Mouse (Mus musculus) retina, postnatal 7 days (tissue): ENCODE data around the gene Gch1.

Experiments used
- DNase-seq: peaks from one replicate; pipeline ENCODE4 v3.0.0-alpha.2; 2012; ENCODE audit warnings: low read depth, low spot score

Gene Gch1

GRCm38 (mm10) chr14:47188848-47189634 lies at the start of gene Gch1:
Gch1 (minus strand) TSS chr14:47189413.
- DNase-seq: peak; percentile 33

- DNase-seq: no peak
Observed at GRCm38 (mm10) chr14:47237286-47237685, 48.1 kb upstream of the Gch1 start.

GRCm38 (mm10) chr14:47236491-47236890 lies 47.3 kb upstream of the Gch1 start:
- no peak for DNase-seq

- DNase-seq: no peak
Observed at GRCm38 (mm10) chr14:47234526-47235250, 45.5 kb upstream of the Gch1 start.

GRCm38 (mm10) chr14:47234032-47234431 lies 44.8 kb upstream of the Gch1 start:
- no peak for DNase-seq

GRCm38 (mm10) chr14:47233602-47234001 lies 44.4 kb upstream of the Gch1 start:
- no peak for DNase-seq

GRCm38 (mm10) chr14:47229796-47230376 lies 40.7 kb upstream of the Gch1 start:
- no peak for DNase-seq

GRCm38 (mm10) chr14:47225931-47226330 lies 36.7 kb upstream of the Gch1 start:
- DNase-seq: no peak

- no peak for DNase-seq
Observed at GRCm38 (mm10) chr14:47224476-47225325, 35.5 kb upstream of the Gch1 start.

- no peak for DNase-seq
Observed at GRCm38 (mm10) chr14:47222631-47223450, 33.6 kb upstream of the Gch1 start.

- DNase-seq: no peak
Observed at GRCm38 (mm10) chr14:47221567-47221966, 32.4 kb upstream of the Gch1 start.

GRCm38 (mm10) chr14:47220231-47221025 lies 31.2 kb upstream of the Gch1 start:
- DNase-seq: no peak

GRCm38 (mm10) chr14:47218766-47219606 lies 29.8 kb upstream of the Gch1 start:
- no peak for DNase-seq

GRCm38 (mm10) chr14:47216541-47216940 lies 27.3 kb upstream of the Gch1 start:
- no peak for DNase-seq

- DNase-seq: no peak
Observed at GRCm38 (mm10) chr14:47214367-47214766, 25.2 kb upstream of the Gch1 start.

- no peak for DNase-seq
Observed at GRCm38 (mm10) chr14:47213305-47213704, 24.1 kb upstream of the Gch1 start.

GRCm38 (mm10) chr14:47209669-47210164 lies 20.5 kb upstream of the Gch1 start:
- DNase-seq: no peak

- no peak for DNase-seq
Observed at GRCm38 (mm10) chr14:47208564-47209493, 19.6 kb upstream of the Gch1 start.
